Mouse (Mus musculus) liver, embryonic 16.5 days (tissue): ENCODE measurements around the gene Tprn. TPM values are rescaled to one million over a fixed set of nuclear protein-coding genes. Genes with fewer than 3 reads are reported as not detected.

Experiments
- ATAC-seq: fragments of 200-750 bp; cut with Nextera tagmentation; 2 replicates; pipeline ENCODE4 v1.8.0; 2017; ENCODE audit warnings: low read depth, mild to moderate bottlenecking, moderate number of reproducible peaks, moderate library complexity
- H3K27ac ChIP-seq: fragments of 300-500 bp; sonication (generic); 2 replicates; pipeline ENCODE4 v1.5.1; 2014; ENCODE audit warnings: mild to moderate bottlenecking, low read length
- H3K27me3 ChIP-seq: fragments of 300-500 bp; sonication (generic); 2 replicates; pipeline ENCODE4 v1.6.1; 2014; ENCODE audit warnings: low read depth, low read length, mixed read lengths; ENCODE audit not compliant: control insufficient read depth, insufficient read depth
- H3K36me3 ChIP-seq: fragments of 300-500 bp; sonication (generic); 2 replicates; pipeline ENCODE4 v1.6.1; 2014; ENCODE audit warnings: mild to moderate bottlenecking; ENCODE audit not compliant: control insufficient read depth, insufficient read depth
- H3K4me1 ChIP-seq: fragments of 300-500 bp; sonication (generic); 2 replicates; pipeline ENCODE4 v1.6.1; 2014; ENCODE audit warnings: low read depth, low read length, mixed read lengths; ENCODE audit not compliant: control insufficient read depth
- H3K4me2 ChIP-seq: fragments of 300-500 bp; sonication (generic); 2 replicates; pipeline ENCODE4 v1.6.1; 2014; ENCODE audit warnings: low read depth, low read length, mixed read lengths
- H3K4me3 ChIP-seq: fragments of 300-500 bp; sonication (generic); 2 replicates; pipeline ENCODE4 v1.5.1; 2014; ENCODE audit warnings: low read depth, mild to moderate bottlenecking, low read length
- H3K9ac ChIP-seq: fragments of 300-500 bp; sonication (generic); 2 replicates; pipeline ENCODE4 v1.6.1; 2014; ENCODE audit warnings: low read depth, low read length
- H3K9me3 ChIP-seq: fragments of 300-500 bp; sonication (generic); replicated peaks from 2 replicates; pipeline ENCODE4 v1.6.1; 2016; ENCODE audit warnings: low read length; ENCODE audit not compliant: control insufficient read depth
- WGBS: fragments of 180-500 bp; shearing (Covaris S2); extraction: QIAGEN DNeasy Blood & Tissue Kit; methylation state at CpG from one replicate; pipeline ENCODE4 v1.1.7; 2014; ENCODE audit not compliant: insufficient replicate concordance; 5-methylcytosine and 5-hydroxymethylcytosine counted together
- polyA plus RNA-seq: library from polyadenylated mRNA; unstranded; fragments of >200 nt; fragmentation: Nextera tagmentation; extraction: Ambion mirVana; gene quantifications from 2 replicates; pipeline ENCODE4 v1.2.1, GENCODE M21; 2015

Tprn gene
- 3.7 and 4.7 TPM in 2 replicates for polyA plus RNA-seq

GRCm38 (mm10) chr2:25262291-25262767 is at the start of gene Tprn:
TSS of gene Tprn (plus strand) at chr2:25262618.
- ATAC-seq: peak; percentile 98
- Histone ChIP-seq H3K36me3 (no peaks in the 10 kb centered on the region), H3K4me2 (peak within 1 kb of the TSS; percentile 100), H3K27ac (peak within 1 kb of the TSS; percentile 74), H3K4me1 (peaks cover 48% of the 10 kb centered on the region), H3K27me3 (no peaks in the 10 kb centered on the region), H3K9me3 (no peaks in the 10 kb centered on the region), H3K9ac (peak within 1 kb of the TSS; percentile 81), H3K4me3 (peak within 1 kb of the TSS; percentile 89)
- under 1% methylated on average over 39 of the region's 39 CpGs for WGBS

GRCm38 (mm10) chr2:25213266-25213865 is 49.1 kb upstream of the Tprn start:
- Histone ChIP-seq H3K4me3 (no peak overlapping the region), H3K9ac (no peak overlapping the region), H3K4me2 (no peak overlapping the region), H3K27me3 (no peaks in the 10 kb centered on the region), H3K9me3 (no peaks in the 10 kb centered on the region), H3K4me1 (peaks cover 18% of the 10 kb centered on the region), H3K36me3 (no peaks in the 10 kb centered on the region), H3K27ac (no peak overlapping the region)
- no peak for ATAC-seq
- 71% methylated on average over 23 of the region's 23 CpGs for WGBS

GRCm38 (mm10) chr2:25214444-25214843 is 48.0 kb upstream of the Tprn start, which contains the start of gene Stpg3:
TSS of gene Stpg3 (minus strand) at chr2:25214637.
- Histone ChIP-seq H3K27ac (no peak within 1 kb of the TSS), H3K9ac (no peak within 1 kb of the TSS), H3K27me3 (no peaks in the 10 kb centered on the region), H3K36me3 (no peaks in the 10 kb centered on the region), H3K4me3 (no peak within 1 kb of the TSS), H3K9me3 (no peaks in the 10 kb centered on the region), H3K4me1 (peaks cover 18% of the 10 kb centered on the region), H3K4me2 (no peak within 1 kb of the TSS)
- WGBS: 59% methylated on average over 3 of the region's 3 CpGs
- no peak for ATAC-seq

GRCm38 (mm10) chr2:25217666-25218065 is 44.8 kb upstream of the Tprn start:
- H3K4me2 ChIP-seq: no peak overlapping the region
- no peak overlapping the region for H3K9ac ChIP-seq
- peaks cover 10% of the 10 kb centered on the region for H3K36me3 ChIP-seq
- H3K9me3 ChIP-seq: no peaks in the 10 kb centered on the region
- no peak overlapping the region for H3K4me3 ChIP-seq
- H3K4me1 ChIP-seq: peaks cover 7% of the 10 kb centered on the region
- no peak for ATAC-seq
- no peaks in the 10 kb centered on the region for H3K27me3 ChIP-seq
- 51% methylated on average over 2 of the region's 2 CpGs for WGBS
- H3K27ac ChIP-seq: no peak overlapping the region

- no peak for ATAC-seq
- peaks cover 14% of the 10 kb centered on the region for H3K36me3 ChIP-seq
- no peak within 1 kb of the TSS for H3K27ac ChIP-seq
- H3K4me2 ChIP-seq: no peak within 1 kb of the TSS
- H3K9me3 ChIP-seq: no peaks in the 10 kb centered on the region
- no peak within 1 kb of the TSS for H3K4me3 ChIP-seq
- H3K9ac ChIP-seq: no peak within 1 kb of the TSS
- H3K27me3 ChIP-seq: no peaks in the 10 kb centered on the region
- peaks cover 12% of the 10 kb centered on the region for H3K4me1 ChIP-seq
Observed at GRCm38 (mm10) chr2:25218445-25218844, 44.0 kb upstream of the Tprn start, which contains the start of gene Fam166a. TSS of gene Fam166a (plus strand) at chr2:25218745.

- ATAC-seq: no peak
- no peaks in the 10 kb centered on the region for H3K27me3 ChIP-seq
- no peaks in the 10 kb centered on the region for H3K9me3 ChIP-seq
- H3K27ac ChIP-seq: no peak overlapping the region
- H3K36me3 ChIP-seq: peaks cover 18% of the 10 kb centered on the region
- H3K4me1 ChIP-seq: peaks cover 18% of the 10 kb centered on the region
- no peak overlapping the region for H3K9ac ChIP-seq
- 67% methylated on average over 5 of the region's 5 CpGs for WGBS
- H3K4me2 ChIP-seq: no peak overlapping the region
- peak overlapping the region; percentile 10; the same call in 1 of the 2 replicates for H3K4me3 ChIP-seq
Observed at GRCm38 (mm10) chr2:25221331-25221772, 41.1 kb upstream of the Tprn start.

GRCm38 (mm10) chr2:25223681-25224491 is 38.5 kb upstream of the Tprn start:
- Histone ChIP-seq H3K27me3 (no peaks in the 10 kb centered on the region), H3K4me2 (peak overlapping the region; percentile 71), H3K4me3 (peak overlapping the region; percentile 81), H3K36me3 (peaks cover 18% of the 10 kb centered on the region), H3K27ac (peak overlapping the region; percentile 100), H3K9me3 (no peaks in the 10 kb centered on the region), H3K4me1 (peaks cover 27% of the 10 kb centered on the region), H3K9ac (peak overlapping the region; percentile 93)
- under 1% methylated on average over 52 of the region's 53 CpGs for WGBS
- peak; percentile 75 for ATAC-seq

GRCm38 (mm10) chr2:25224492-25224765 is 38.0 kb upstream of the Tprn start, which contains the start of gene Tubb4b:
TSS of gene Tubb4b (minus strand) at chr2:25224702.
- H3K4me1 ChIP-seq: peaks cover 29% of the 10 kb centered on the region
- no peak for ATAC-seq
- 0% methylated on average over 17 of the region's 17 CpGs for WGBS
- H3K36me3 ChIP-seq: peaks cover 18% of the 10 kb centered on the region
- H3K9ac ChIP-seq: peak within 1 kb of the TSS; percentile 93
- no peaks in the 10 kb centered on the region for H3K27me3 ChIP-seq
- peak within 1 kb of the TSS; percentile 100 for H3K27ac ChIP-seq
- H3K4me3 ChIP-seq: peak within 1 kb of the TSS; percentile 81
- H3K4me2 ChIP-seq: peak within 1 kb of the TSS; percentile 73
- no peaks in the 10 kb centered on the region for H3K9me3 ChIP-seq
